ENCODE assay signal across 34 mouse cellular contexts in genomic region chr9:96746527-96746926, GRCm38 (mm10).
"Had no signal": no experiment of that assay in that cellular context is flagged by ENCODE, and none has a peak within 500 bp of the region (broad histone marks: within the 10 kb centered on the region; RNA-seq: fewer than 3 reads in every experiment).

No protein-coding gene starts in this region.

- H3K27me3 ChIP-seq: heart, embryonic 12.5 days; heart, embryonic 13.5 days; heart, embryonic 15.5 days; hindbrain, embryonic 12.5 days; hindbrain, embryonic 13.5 days; hindbrain, embryonic 15.5 days; intestine, embryonic 15.5 days; kidney, embryonic 15.5 days had no signal

- ATAC-seq: hindbrain, embryonic 16.5 days; hindbrain, postnatal 0 days; inflammation-experienced regulatory T-cells, adult 6 months; intestine, embryonic 15.5 days; intestine, postnatal 0 days had no signal

- H3K36me3 ChIP-seq: hindbrain, embryonic 10.5 days; hindbrain, embryonic 12.5 days; hindbrain, embryonic 13.5 days; hindbrain, embryonic 15.5 days; intestine, embryonic 15.5 days had no signal

- H3K4me2 ChIP-seq: heart, embryonic 11.5 days; heart, embryonic 12.5 days; heart, embryonic 13.5 days; heart, embryonic 15.5 days; hindbrain, embryonic 12.5 days; hindbrain, embryonic 13.5 days; hindbrain, embryonic 14.5 days; hindbrain, embryonic 15.5 days; intestine, embryonic 15.5 days; kidney, embryonic 15.5 days had no signal

- H3K4me3 ChIP-seq: heart, embryonic 12.5 days; heart, embryonic 13.5 days; heart, embryonic 15.5 days; hindbrain, embryonic 10.5 days; hindbrain, embryonic 12.5 days; hindbrain, embryonic 13.5 days; hindbrain, embryonic 15.5 days; intestine, embryonic 15.5 days; kidney, embryonic 15.5 days; layer of hippocampus, adult 2 months; left cerebral cortex, adult 2 months had no signal

- DNase-seq: heart, postnatal 10 days; heart, postnatal 14 days; heart, postnatal 36 days; heart, postnatal 4 days; kidney, adult 11 months; kidney, adult 18-20 months; kidney, adult 2 months; kidney, adult 8-10 months; kidney, adult 9 months; kidney, postnatal 10 days; kidney, postnatal 14 days; kidney, postnatal 25 days; kidney, postnatal 36 days; kidney, postnatal 4 days; layer of hippocampus, adult 9-11 months; layer of hippocampus, postnatal 36 days had no signal

- H3K4me1 ChIP-seq: hindbrain, embryonic 10.5 days; hindbrain, embryonic 12.5 days; hindbrain, embryonic 13.5 days; hindbrain, embryonic 15.5 days; intestine, embryonic 15.5 days; kidney, embryonic 15.5 days had no signal

- H3K9ac ChIP-seq: heart, embryonic 12.5 days; heart, embryonic 13.5 days; heart, embryonic 15.5 days; hindbrain, embryonic 12.5 days; hindbrain, embryonic 13.5 days; hindbrain, embryonic 14.5 days; hindbrain, embryonic 15.5 days; intestine, embryonic 15.5 days; kidney, embryonic 15.5 days had no signal

- H3K9me3 ChIP-seq: heart, embryonic 15.5 days; hindbrain, embryonic 10.5 days; hindbrain, embryonic 12.5 days; hindbrain, embryonic 13.5 days; hindbrain, embryonic 15.5 days; intestine, embryonic 15.5 days; kidney, embryonic 15.5 days had no signal

- H3K27ac ChIP-seq: heart, embryonic 13.5 days; heart, embryonic 15.5 days; hindbrain, embryonic 10.5 days; hindbrain, embryonic 12.5 days; hindbrain, embryonic 13.5 days; hindbrain, embryonic 14.5 days; hindbrain, embryonic 15.5 days; hindbrain, postnatal 0 days; intestine, embryonic 15.5 days; kidney, embryonic 15.5 days; kidney, postnatal 0 days; layer of hippocampus, adult 2 months; left cerebral cortex, adult 2 months had no signal
